Mouse (Mus musculus) limb, embryonic 13.5 days (tissue): ENCODE measurements around the gene Tuba1b. TPM values are rescaled to one million over a fixed set of nuclear protein-coding genes. Genes with fewer than 3 reads are reported as not detected.

Source experiments
- ATAC-seq: fragments of 200-750 bp; cut with Nextera tagmentation; 2 replicates; pipeline ENCODE4 v1.8.0; 2017; ENCODE audit warnings: low read depth, moderate number of reproducible peaks, moderate TSS enrichment; ENCODE audit not compliant: low FRiP score
- H3K27ac ChIP-seq: fragments of 300-500 bp; sonication (generic); 2 replicates; pipeline ENCODE4 v1.5.1; 2015; ENCODE audit warnings: inconsistent platforms, mild to moderate bottlenecking, moderate library complexity
- H3K27me3 ChIP-seq: fragments of 300-500 bp; sonication (generic); 2 replicates; pipeline ENCODE4 v1.6.1; 2015; ENCODE audit warnings: mild to moderate bottlenecking, inconsistent platforms
- H3K36me3 ChIP-seq: fragments of 300-500 bp; sonication (generic); 2 replicates; pipeline ENCODE4 v1.6.1; 2015; ENCODE audit warnings: inconsistent platforms, mild to moderate bottlenecking, moderate library complexity
- H3K4me1 ChIP-seq: fragments of 300-500 bp; sonication (generic); 2 replicates; pipeline ENCODE4 v1.6.1; 2015; ENCODE audit warnings: inconsistent platforms
- H3K4me2 ChIP-seq: fragments of 300-500 bp; sonication (generic); replicated peaks from 2 replicates; pipeline ENCODE4 v1.6.1; 2015; ENCODE audit warnings: inconsistent platforms, mild to moderate bottlenecking, moderate library complexity
- H3K4me3 ChIP-seq: fragments of 300-500 bp; sonication (generic); 2 replicates; pipeline ENCODE4 v1.5.1; 2015; ENCODE audit warnings: moderate library complexity, mild to moderate bottlenecking, inconsistent platforms
- H3K9ac ChIP-seq: fragments of 300-500 bp; sonication (generic); 2 replicates; pipeline ENCODE4 v1.6.1; 2015; ENCODE audit warnings: mild to moderate bottlenecking, inconsistent platforms
- H3K9me3 ChIP-seq: fragments of 300-500 bp; sonication (generic); 2 replicates; pipeline ENCODE4 v1.6.1; 2016; ENCODE audit warnings: inconsistent platforms
- WGBS: fragments of 180-500 bp; shearing (Covaris S2); methylation state at CpG from one replicate; pipeline ENCODE4 v1.1.7; 2015; 5-methylcytosine and 5-hydroxymethylcytosine counted together
- polyA plus RNA-seq: library from polyadenylated mRNA; unstranded; fragments of >200 nt; fragmentation: Nextera tagmentation; extraction: Ambion mirVana; gene quantifications from 2 replicates; pipeline ENCODE4 v1.2.1, GENCODE M21; 2015

The Tuba1b gene
- polyA plus RNA-seq, 1 experiment from 2014 or later, result 1,683 TPM

DNA sequence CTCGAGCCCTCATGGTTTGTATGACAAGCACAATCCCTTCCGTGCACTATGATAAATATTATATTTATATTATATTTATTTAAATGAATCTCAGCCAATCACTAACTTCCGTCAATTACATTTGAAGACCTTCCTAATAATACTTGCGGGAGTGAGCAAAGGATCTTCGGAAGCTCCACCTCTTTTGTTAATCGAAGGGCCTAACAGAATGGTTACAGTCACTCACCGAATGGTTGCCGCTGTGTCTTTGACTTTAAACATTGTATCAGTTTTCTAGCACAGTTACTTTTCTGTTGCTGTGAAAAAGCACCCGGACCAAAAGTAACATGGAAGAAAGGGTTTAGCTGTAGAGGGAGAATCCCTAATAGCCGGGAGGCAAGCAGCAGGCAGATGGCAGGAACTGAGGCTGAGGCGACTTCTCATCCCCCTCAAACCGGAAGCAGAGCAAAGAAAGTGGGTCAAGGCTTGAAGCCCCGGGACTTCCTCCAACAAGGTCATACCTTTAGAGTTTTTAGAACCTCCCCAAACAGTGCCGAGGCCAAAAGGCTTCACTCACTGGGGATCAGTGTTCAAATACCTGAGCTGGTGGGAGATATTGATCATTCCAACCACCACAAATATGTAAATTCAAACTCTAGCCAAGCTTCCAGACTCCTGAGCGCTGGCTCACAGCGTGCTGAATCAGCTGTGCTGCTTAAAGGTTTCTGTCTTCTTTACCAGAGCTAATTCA lies 35.2 kb upstream of the Tuba1b start:
- ATAC-seq, result no peak
- H3K4me3 ChIP-seq, result no peak overlapping the region
- peak overlapping the region; percentile 25; the same call in 1 of the 2 replicates for H3K4me2 ChIP-seq
- peak overlapping the region; percentile 73; the same call in 1 of the 2 replicates for H3K27ac ChIP-seq
- no peak overlapping the region for H3K9ac ChIP-seq
- H3K27me3 ChIP-seq, result no peaks in the 10 kb centered on the region
- peaks cover 37% of the 10 kb centered on the region for H3K4me1 ChIP-seq
- WGBS, result 27% methylated on average over 16 of the region's 16 CpGs
- H3K9me3 ChIP-seq, result no peaks in the 10 kb centered on the region
- H3K36me3 ChIP-seq, result no peaks in the 10 kb centered on the region

DNA sequence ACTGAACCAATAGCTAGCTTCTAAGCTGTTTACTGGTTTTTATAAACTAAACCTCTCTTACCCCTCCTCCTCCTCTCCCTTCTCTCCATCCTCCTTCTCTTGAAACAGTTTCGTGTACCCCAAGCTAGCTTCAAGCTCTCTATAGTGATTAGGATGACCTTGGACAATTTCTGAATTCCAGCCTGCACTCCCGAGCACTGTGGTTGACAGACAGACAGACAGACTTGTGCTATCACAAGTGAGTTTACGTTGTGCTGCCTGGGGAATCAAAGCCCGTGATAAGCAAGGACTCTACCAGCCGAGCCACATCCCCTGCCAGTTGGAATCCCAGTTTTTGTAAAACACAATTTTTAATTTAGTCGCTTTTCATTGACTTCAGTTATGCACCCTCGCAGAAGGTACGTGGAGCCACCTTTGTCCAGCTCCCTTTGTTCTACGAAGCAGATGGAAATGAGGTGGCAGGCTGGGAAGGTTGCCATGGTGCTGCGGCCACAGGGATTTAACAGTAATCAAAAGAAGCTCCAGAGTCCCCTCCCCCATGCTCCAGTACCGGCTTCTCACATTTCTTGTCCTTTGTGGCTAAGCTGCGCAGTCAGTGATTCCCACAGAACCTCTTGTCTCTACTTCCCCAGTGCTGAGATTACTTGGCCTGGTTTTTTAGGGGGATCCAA lies 34.5 kb upstream of the Tuba1b start:
- Histone ChIP-seq H3K9me3 (peaks cover 2% of the 10 kb centered on the region; the same call in 1 of the 2 replicates), H3K4me3 (no peak overlapping the region), H3K4me1 (peaks cover 37% of the 10 kb centered on the region), H3K9ac (peak overlapping the region; percentile 19; the same call in 1 of the 2 replicates), H3K36me3 (no peaks in the 10 kb centered on the region), H3K27me3 (no peaks in the 10 kb centered on the region), H3K27ac (peak overlapping the region; percentile 73; the same call in 1 of the 2 replicates), H3K4me2 (peak overlapping the region; percentile 25; the same call in 1 of the 2 replicates)
- WGBS, result 15% methylated on average over 12 of the region's 12 CpGs
- peak; percentile 57; the same call in 1 of the 2 replicates for ATAC-seq

DNA sequence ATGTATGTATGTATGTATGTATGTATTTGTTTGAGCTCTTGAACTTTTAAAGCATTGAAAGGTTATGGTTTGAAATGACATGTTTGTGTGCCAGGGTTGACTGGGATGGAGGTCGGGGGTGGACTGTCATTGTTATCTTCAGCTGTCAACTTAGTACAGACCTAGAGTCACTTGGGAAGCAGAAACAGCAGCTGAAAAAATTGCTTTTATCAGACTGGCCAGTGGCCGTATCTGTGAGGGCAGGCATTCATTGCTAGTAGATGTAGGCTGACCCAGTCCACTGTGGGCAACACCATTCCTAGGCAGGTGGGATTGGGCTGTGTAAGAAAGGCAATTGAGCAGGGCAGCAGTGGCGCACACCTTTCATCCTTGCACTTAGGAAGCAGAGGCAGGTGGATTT lies 25.2 kb upstream of the Tuba1b start:
- Histone ChIP-seq H3K4me1 (peaks cover 6% of the 10 kb centered on the region), H3K4me2 (no peak overlapping the region), H3K27me3 (no peaks in the 10 kb centered on the region), H3K36me3 (no peaks in the 10 kb centered on the region), H3K9ac (no peak overlapping the region), H3K4me3 (no peak overlapping the region), H3K9me3 (peaks cover 4% of the 10 kb centered on the region; the same call in 1 of the 2 replicates), H3K27ac (no peak overlapping the region)
- no peak for ATAC-seq
- 92% methylated on average over 3 of the region's 3 CpGs for WGBS

DNA sequence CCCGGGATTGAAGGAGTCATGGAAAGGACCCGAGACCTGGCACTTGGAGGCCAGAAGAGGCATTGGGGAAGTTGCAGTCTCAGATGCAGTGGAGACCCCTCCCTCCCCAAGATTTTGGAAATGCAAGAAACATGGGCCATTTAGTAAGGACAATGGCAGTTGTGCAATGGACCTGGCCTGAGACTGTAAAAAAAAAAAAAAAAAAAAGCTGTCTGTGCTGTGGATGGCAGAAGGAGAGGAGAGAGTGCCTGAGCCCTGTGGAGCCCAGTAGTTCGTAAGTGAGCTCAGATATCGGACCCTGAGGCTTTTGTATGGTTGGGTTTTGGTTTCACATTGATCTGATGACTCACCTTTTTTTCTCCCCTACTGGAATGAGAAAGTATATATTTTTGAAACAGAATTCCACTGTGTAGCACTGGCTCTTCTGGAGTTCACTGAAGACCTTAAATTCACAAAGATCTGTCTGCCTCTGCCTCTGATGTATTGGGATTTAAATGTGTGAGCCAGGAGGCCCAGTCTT lies 24.6 kb upstream of the Tuba1b start:
- H3K36me3 ChIP-seq, result no peaks in the 10 kb centered on the region
- no peak overlapping the region for H3K4me3 ChIP-seq
- H3K27ac ChIP-seq, result no peak overlapping the region
- H3K27me3 ChIP-seq, result no peaks in the 10 kb centered on the region
- H3K4me2 ChIP-seq, result no peak overlapping the region
- ATAC-seq, result no peak
- H3K4me1 ChIP-seq, result peaks cover 11% of the 10 kb centered on the region
- 82% methylated on average over 4 of the region's 4 CpGs for WGBS
- no peak overlapping the region for H3K9ac ChIP-seq
- H3K9me3 ChIP-seq, result peaks cover 3% of the 10 kb centered on the region; the same call in 1 of the 2 replicates

DNA sequence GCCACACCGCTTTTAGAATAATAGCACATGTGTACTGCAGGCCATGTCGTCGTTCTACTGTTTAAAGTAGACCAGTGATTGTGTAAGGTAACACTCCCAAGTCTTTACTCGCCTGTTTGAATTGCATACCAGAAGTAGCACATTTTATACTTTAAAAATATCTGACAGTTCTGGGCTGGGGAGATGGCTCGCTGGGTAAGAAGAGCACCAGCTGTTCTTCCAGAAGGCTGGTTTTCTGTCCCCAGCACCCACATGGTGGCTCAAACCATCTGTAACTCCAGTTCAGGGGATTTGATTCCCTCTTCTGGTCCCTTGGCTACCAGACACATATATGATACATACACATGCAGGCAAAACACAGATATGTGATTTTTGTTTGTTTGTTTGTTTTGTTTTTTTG lies 23.1 kb upstream of the Tuba1b start:
- ATAC-seq, result no peak
- Histone ChIP-seq H3K9me3 (no peaks in the 10 kb centered on the region), H3K27ac (no peak overlapping the region), H3K9ac (no peak overlapping the region), H3K4me1 (peaks cover 12% of the 10 kb centered on the region), H3K4me2 (no peak overlapping the region), H3K27me3 (no peaks in the 10 kb centered on the region), H3K4me3 (no peak overlapping the region), H3K36me3 (no peaks in the 10 kb centered on the region)
- WGBS, result 83% methylated on average over 5 of the region's 5 CpGs

DNA sequence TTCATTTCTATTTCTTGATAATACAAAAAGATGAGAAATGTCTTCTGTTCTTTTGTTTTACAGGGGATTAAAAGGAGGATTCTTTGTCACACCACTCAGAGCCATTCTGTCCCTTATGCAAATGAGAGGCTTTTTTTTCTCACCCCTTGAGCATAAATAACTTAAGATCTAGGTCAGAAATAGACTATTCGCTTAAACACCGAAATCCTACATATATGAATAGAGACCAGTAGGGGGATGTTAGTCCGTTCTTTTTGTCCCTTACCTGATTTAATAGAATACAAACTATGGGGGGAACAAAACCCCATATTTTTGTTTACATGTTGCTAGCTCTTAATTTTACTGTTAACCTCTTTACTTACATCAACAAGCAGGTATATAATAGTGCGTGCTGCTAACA lies 21.6 kb upstream of the Tuba1b start:
- Histone ChIP-seq H3K4me2 (no peak overlapping the region), H3K4me1 (peaks cover 21% of the 10 kb centered on the region), H3K36me3 (peaks cover 2% of the 10 kb centered on the region; the same call in 1 of the 2 replicates), H3K9ac (no peak overlapping the region), H3K27me3 (no peaks in the 10 kb centered on the region), H3K9me3 (no peaks in the 10 kb centered on the region), H3K4me3 (no peak overlapping the region), H3K27ac (no peak overlapping the region)
- 89% methylated on average over 4 of the region's 4 CpGs for WGBS
- no peak for ATAC-seq

DNA sequence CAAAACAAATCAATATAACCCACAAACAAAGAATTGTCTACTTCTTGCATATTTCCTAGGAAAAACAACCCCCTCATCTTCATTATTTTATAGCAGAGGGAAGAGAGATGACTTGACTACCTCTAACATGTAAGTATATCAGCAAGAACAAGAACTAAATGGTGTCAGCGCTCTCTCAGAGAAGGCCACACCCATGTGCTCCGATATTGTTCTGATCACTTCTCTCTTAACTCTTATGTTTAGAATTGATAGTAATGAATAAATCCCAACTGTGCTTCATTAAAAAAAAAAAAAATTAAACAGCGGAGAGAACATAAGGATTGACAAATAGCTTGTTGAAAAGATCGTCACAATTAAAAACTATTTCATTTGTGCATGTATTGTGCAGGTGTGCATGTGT lies 21.0 kb upstream of the Tuba1b start:
- Histone ChIP-seq H3K4me3 (no peak overlapping the region), H3K9me3 (no peaks in the 10 kb centered on the region), H3K27me3 (no peaks in the 10 kb centered on the region), H3K4me1 (peaks cover 21% of the 10 kb centered on the region), H3K9ac (no peak overlapping the region), H3K36me3 (peaks cover 4% of the 10 kb centered on the region; the same call in 1 of the 2 replicates), H3K27ac (no peak overlapping the region), H3K4me2 (no peak overlapping the region)
- no peak for ATAC-seq
- 84% methylated on average over 4 of the region's 4 CpGs for WGBS

DNA sequence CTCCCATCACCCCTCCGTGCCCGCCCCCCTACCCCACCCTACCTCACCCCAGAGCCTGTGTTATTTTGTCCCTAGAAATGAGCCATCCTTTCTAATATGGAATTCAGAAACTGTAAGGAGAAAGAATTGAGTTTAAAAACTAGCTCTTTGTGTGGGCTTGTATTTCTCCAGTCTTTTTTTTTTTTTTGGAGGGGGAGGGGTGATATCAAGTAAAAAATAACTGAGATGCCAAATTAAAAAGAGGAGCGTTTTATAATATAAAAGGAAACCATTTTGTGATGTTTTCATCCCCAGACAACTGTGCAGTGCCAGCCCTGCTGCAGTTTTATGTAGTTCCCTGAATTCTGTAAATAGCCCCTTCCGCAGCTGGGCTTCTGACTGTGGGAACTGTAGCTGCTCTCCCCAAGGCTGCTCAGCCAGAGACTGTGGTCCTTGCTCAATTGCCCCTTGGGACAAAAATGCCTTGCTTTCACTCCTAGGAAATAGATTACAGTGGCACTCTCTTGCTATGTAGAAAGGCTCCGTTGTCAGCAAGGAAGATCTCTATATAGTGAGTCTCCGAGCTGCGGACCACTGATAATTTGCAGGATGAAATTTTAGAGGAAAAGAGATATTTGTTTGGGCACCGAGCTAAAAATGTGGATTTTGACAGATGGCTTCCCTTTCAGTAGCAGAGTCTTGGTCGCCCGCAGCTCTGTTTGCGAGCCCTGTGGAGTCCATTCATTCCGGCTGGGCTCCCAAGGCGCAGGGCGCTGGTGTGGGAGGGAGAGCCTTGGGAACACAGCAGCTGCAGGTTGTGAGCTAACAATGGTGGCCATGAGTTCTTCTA lies 20.3 kb upstream of the Tuba1b start:
- H3K27ac ChIP-seq, result peak overlapping the region; percentile 78
- peak overlapping the region; percentile 16; the same call in 1 of the 2 replicates for H3K4me3 ChIP-seq
- peaks cover 21% of the 10 kb centered on the region for H3K4me1 ChIP-seq
- peak overlapping the region; percentile 81 for H3K4me2 ChIP-seq
- no peak for ATAC-seq
- WGBS, result 27% methylated on average over 14 of the region's 14 CpGs
- H3K27me3 ChIP-seq, result no peaks in the 10 kb centered on the region
- no peaks in the 10 kb centered on the region for H3K9me3 ChIP-seq
- H3K36me3 ChIP-seq, result peaks cover 6% of the 10 kb centered on the region
- peak overlapping the region; percentile 19; the same call in 1 of the 2 replicates for H3K9ac ChIP-seq

DNA sequence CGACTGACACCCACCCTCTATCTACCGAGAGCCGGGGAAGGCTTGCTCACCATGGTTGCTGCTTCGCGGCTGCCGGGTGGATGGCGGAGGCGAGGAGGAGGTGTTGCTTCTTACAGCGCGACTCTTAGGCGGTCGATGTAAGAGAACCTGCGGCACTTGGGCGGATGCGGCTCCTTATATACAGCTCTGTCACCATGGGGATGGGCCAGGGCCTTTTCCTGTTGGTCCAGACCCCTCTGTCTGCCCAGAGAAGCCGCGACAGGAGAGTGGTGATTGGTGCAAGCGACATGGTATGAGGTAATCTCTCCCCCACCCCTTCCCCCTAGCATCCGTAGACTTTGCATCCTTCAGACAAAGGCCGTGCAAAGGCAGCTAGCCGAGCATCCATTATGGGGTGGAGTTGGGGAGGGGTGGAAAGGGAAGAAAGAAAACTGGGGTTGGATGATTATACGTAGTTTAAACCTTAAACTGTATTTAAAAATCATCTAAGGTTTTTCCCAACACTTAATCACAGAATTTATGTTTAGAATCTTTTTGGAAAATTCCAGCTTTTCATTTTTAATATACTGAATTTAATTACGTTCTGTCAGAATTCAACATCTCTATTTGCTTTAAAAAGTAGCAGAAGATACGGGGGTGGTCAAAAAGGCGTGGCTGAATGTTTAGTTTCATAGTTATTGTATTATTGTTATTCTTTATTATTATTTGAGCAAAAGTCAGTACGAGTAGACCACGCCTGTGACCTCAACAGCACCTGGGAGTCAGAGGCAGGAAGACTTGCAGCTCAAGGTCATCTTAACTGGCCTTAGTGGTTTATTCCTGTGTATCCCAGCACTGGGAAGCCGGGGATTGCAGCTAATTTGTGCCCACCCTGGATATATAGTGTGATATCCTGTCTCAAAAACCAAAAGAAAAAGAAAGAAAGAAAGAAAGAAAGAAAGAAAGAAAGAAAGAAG lies 19.3 kb upstream of the Tuba1b start, which contains the start of the genes Gm49450 and Tuba1a:
Gene Gm49450, minus strand, starts transcription at position 151 of the 956 bp plus-strand sequence.
Gene Tuba1a, minus strand, starts transcription at position 303 of the 956 bp plus-strand sequence.
- H3K36me3 ChIP-seq, result peaks cover 11% of the 10 kb centered on the region
- H3K9me3 ChIP-seq, result no peaks in the 10 kb centered on the region
- peak within 1 kb of the TSS; percentile 80 for H3K4me3 ChIP-seq
- peaks cover 21% of the 10 kb centered on the region for H3K4me1 ChIP-seq
- H3K9ac ChIP-seq, result peak within 1 kb of the TSS; percentile 92
- 5% methylated on average over 28 of the region's 28 CpGs for WGBS
- no peaks in the 10 kb centered on the region for H3K27me3 ChIP-seq
- peak within 1 kb of the TSS; percentile 81 for H3K4me2 ChIP-seq
- peak; percentile 99 for ATAC-seq
- peak within 1 kb of the TSS; percentile 99 for H3K27ac ChIP-seq

DNA sequence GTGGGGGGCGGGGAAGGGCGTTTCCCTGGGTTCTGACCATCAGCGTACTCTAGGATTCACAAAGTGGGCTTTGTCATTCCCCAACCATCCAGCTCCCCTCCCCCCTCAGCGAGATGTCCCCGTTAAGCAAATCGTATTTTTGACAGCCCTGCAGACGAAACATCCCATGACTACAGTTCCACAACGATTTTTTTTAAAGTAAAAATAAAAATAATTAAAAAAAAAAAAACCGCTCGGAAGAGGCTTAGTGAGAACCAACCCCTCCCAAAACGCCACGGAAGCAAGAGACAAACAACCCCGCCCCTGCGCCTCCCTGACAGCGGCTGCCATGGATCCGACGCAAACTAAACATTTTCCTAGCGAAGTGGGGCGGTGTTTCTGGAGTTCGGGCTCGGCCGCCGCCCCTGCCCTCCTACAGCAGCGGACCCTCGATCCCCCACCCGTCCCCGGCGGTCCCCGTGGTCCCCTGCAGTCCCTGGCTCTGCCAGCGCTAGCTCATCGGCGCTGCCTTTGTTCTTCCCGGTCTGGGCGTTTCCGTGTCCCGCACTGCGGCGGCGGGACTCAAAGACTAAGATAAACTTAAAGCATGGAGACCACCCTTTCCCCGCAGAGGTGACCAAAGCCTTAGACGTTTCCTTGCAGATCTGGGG lies 18.5 kb upstream of the Tuba1b start:
- Histone ChIP-seq H3K9me3 (no peaks in the 10 kb centered on the region), H3K27me3 (no peaks in the 10 kb centered on the region), H3K4me1 (peaks cover 21% of the 10 kb centered on the region), H3K9ac (peak overlapping the region; percentile 92), H3K4me3 (peak overlapping the region; percentile 80), H3K36me3 (peaks cover 11% of the 10 kb centered on the region), H3K27ac (peak overlapping the region; percentile 99), H3K4me2 (peak overlapping the region; percentile 81)
- ATAC-seq, result peak; percentile 85
- WGBS, result under 1% methylated on average over 41 of the region's 41 CpGs
